Mouse (Mus musculus) midbrain, embryonic 16.5 days (tissue): ENCODE data around the gene Sumo1. TPM values are rescaled to one million over a fixed set of nuclear protein-coding genes. Genes with fewer than 3 reads are reported as not detected.
A peak's percentile ranks its signal among the peaks of the same experiment; 100 is the strongest.

Experiments
- ATAC-seq: fragments of 200-750 bp; cut with Nextera tagmentation; 2 replicates; pipeline ENCODE4 v1.8.0; 2017; ENCODE audit warnings: moderate TSS enrichment
- H3K27ac ChIP-seq: fragments of 300-500 bp; sonication (generic); 2 replicates; pipeline ENCODE4 v1.5.1; 2014; ENCODE audit warnings: mild to moderate bottlenecking, low read length, mixed read lengths
- H3K27me3 ChIP-seq: fragments of 300-500 bp; sonication (generic); 2 replicates; pipeline ENCODE4 v1.6.1; 2014; ENCODE audit warnings: low read depth, low read length, mixed read lengths; ENCODE audit not compliant: control insufficient read depth, insufficient read depth
- H3K36me3 ChIP-seq: fragments of 300-500 bp; sonication (generic); 2 replicates; pipeline ENCODE4 v1.6.1; 2014; ENCODE audit warnings: mild to moderate bottlenecking, low read length, moderate library complexity, mixed read lengths; ENCODE audit not compliant: control insufficient read depth, insufficient read depth
- H3K4me1 ChIP-seq: fragments of 300-500 bp; sonication (generic); 2 replicates; pipeline ENCODE4 v1.6.1; 2014; ENCODE audit warnings: mild to moderate bottlenecking, low read length, mixed read lengths; ENCODE audit not compliant: control insufficient read depth, insufficient read depth
- H3K4me2 ChIP-seq: fragments of 300-500 bp; sonication (generic); 2 replicates; pipeline ENCODE4 v1.6.1; 2014; ENCODE audit warnings: mild to moderate bottlenecking, low read length, mixed read lengths
- H3K4me3 ChIP-seq: fragments of 300-500 bp; sonication (generic); 2 replicates; pipeline ENCODE4 v1.5.1; 2014; ENCODE audit warnings: low read depth, mild to moderate bottlenecking, low read length, moderate library complexity, mixed read lengths
- H3K9ac ChIP-seq: fragments of 300-500 bp; sonication (generic); 2 replicates; pipeline ENCODE4 v1.6.1; 2014; ENCODE audit warnings: low read depth, low read length, mixed read lengths
- H3K9me3 ChIP-seq: fragments of 300-500 bp; sonication (generic); replicated peaks from 2 replicates; pipeline ENCODE4 v1.6.1; 2014; ENCODE audit warnings: mild to moderate bottlenecking, low read length, mixed read lengths; ENCODE audit not compliant: control insufficient read depth, poor library complexity, severe bottlenecking
- WGBS: fragments of 180-500 bp; shearing (Covaris S2); extraction: QIAGEN DNeasy Blood & Tissue Kit; methylation state at CpG from one replicate; pipeline ENCODE4 v1.1.7; 2014; 5-methylcytosine and 5-hydroxymethylcytosine counted together
- polyA plus RNA-seq: library from polyadenylated mRNA; unstranded; fragments of >200 nt; fragmentation: Nextera tagmentation; extraction: Ambion mirVana; gene quantifications from 2 replicates; pipeline ENCODE4 v1.2.1, GENCODE M21; 2015

Sumo1 gene
- polyA plus RNA-seq, 1 experiment from 2014 or later: 332 TPM

DNA sequence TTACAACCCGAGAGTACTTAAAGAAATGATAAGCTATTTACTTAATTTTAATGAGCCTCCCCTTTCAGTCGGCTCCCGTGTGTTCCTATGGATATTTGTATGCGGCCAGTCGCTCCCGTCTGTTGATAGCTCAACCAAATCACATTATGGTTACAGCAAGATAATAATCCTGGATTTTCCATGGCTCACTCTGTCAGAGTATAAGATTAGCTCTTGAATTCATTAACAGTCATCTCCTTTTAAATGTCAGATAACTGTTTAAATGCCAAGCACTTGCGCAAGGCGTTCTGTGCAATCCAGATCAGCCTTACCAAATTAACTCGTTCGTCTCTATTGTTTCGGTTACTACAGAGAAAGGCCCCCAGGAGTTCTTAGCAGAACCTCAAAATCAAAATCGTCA lies 77.8 kb downstream of the Sumo1 start:
- no peaks in the 10 kb centered on the region for H3K9me3 ChIP-seq
- H3K4me2 ChIP-seq: peak overlapping the region; percentile 42
- 5% methylated on average over 12 of the region's 12 CpGs for WGBS
- H3K36me3 ChIP-seq: no peaks in the 10 kb centered on the region
- H3K9ac ChIP-seq: no peak overlapping the region
- peak; percentile 53; the same call in 1 of the 2 replicates for ATAC-seq
- H3K27ac ChIP-seq: no peak overlapping the region
- peaks cover 8% of the 10 kb centered on the region for H3K27me3 ChIP-seq
- peaks cover 16% of the 10 kb centered on the region for H3K4me1 ChIP-seq
- H3K4me3 ChIP-seq: no peak overlapping the region

GRCm38 (mm10) chr1:59592359-59592758 lies 78.3 kb downstream of the Sumo1 start:
- Histone ChIP-seq H3K27me3 (peaks cover 5% of the 10 kb centered on the region), H3K27ac (0 out of 2 replicates have a peak overlapping the region, but pooled peaks have one; percentile 5), H3K9ac (no peak overlapping the region), H3K9me3 (no peaks in the 10 kb centered on the region), H3K36me3 (no peaks in the 10 kb centered on the region), H3K4me1 (peaks cover 16% of the 10 kb centered on the region), H3K4me3 (no peak overlapping the region), H3K4me2 (peak overlapping the region; percentile 42)
- ATAC-seq: peak; percentile 50; the same call in 1 of the 2 replicates
- 1% methylated on average over 10 of the region's 10 CpGs for WGBS

- ATAC-seq: no peak
- Histone ChIP-seq H3K9me3 (no peaks in the 10 kb centered on the region), H3K27ac (no peak overlapping the region), H3K4me3 (no peak overlapping the region), H3K9ac (no peak overlapping the region), H3K27me3 (peaks cover 3% of the 10 kb centered on the region), H3K4me2 (no peak overlapping the region), H3K4me1 (peaks cover 19% of the 10 kb centered on the region), H3K36me3 (no peaks in the 10 kb centered on the region)
- 71% methylated on average over 1 of the region's 1 CpGs for WGBS
Observed at GRCm38 (mm10) chr1:59589271-59589670, 81.4 kb downstream of the Sumo1 start.

DNA sequence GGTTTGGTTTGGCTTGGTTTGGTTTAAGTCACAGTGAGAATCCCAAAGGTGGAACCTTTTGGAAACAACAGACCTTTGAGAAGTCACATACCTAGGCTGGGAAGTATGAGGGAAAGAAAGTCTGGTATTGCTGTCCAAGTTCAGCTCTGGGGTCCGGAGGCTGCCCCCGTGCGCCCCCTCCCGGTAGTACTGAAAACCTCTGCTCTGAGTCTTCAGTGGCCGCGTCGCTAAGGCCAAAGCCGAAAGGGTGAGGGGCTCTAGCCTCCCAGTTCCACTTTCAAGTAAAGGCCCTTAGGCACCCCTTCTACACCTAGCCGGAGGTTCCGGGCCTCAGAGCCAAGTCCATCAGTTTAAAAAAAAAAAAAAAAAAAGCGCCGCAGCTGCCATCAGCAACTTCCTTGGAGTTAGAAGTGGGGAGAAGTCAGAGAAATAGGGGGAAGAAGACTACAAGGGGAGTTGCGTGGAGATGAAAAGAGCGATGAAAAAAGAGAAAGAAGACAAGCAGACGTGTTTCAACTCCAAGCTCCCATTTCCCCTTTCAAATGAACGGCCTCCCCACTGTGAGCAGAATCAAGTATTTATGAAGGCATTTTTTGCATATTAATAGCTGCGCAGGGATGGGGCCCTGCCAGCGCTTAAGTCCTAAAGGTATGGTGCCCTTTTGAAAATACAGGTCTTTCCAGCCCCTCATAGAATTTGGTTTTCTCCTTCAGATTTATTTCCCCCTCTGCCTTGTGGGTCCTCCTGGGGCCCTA lies 85.8 kb downstream of the Sumo1 start:
- Histone ChIP-seq H3K9ac (no peak overlapping the region), H3K9me3 (no peaks in the 10 kb centered on the region), H3K4me1 (peaks cover 3% of the 10 kb centered on the region), H3K4me2 (peak overlapping the region; percentile 42), H3K27ac (no peak overlapping the region), H3K27me3 (no peaks in the 10 kb centered on the region), H3K36me3 (no peaks in the 10 kb centered on the region), H3K4me3 (no peak overlapping the region)
- 6% methylated on average over 17 of the region's 18 CpGs for WGBS
- peak; percentile 67 for ATAC-seq

- no peaks in the 10 kb centered on the region for H3K36me3 ChIP-seq
- no peaks in the 10 kb centered on the region for H3K9me3 ChIP-seq
- 84% methylated on average over 3 of the region's 3 CpGs for WGBS
- H3K27me3 ChIP-seq: no peaks in the 10 kb centered on the region
- H3K4me1 ChIP-seq: peaks cover 5% of the 10 kb centered on the region
- ATAC-seq: no peak
- no peak overlapping the region for H3K27ac ChIP-seq
- no peak overlapping the region for H3K9ac ChIP-seq
- H3K4me3 ChIP-seq: no peak overlapping the region
- H3K4me2 ChIP-seq: no peak overlapping the region
Observed at GRCm38 (mm10) chr1:59580880-59581279, 89.8 kb downstream of the Sumo1 start.

DNA sequence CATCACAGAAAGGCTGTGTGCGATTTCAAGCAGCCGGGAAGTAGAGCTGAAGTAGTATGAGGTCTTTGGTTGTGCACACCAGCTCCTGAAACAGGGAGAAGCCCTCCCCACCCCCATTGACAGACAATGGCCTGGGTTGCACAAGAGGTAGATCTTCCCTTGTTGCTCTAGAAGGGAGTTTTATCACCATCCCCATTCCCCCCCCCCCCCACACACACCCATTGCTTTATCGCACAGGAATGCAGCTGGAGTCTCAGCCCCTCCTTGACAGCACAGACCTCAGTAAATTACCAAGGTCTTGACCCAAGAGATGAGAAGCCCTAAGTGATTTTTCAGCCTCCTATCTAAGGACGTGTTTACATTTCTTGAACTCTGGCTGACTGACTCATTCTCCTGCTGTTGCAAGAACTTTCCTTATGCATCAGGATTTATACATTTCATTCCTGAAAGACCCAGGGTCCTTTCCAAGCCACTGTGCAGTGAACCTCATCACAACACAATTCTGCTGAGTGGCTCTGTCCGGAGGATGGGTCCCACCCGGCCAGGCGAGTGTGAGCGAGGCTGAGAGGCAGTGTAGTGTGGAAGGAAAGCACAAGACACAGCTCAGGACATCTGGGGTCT lies 90.4 kb downstream of the Sumo1 start:
- Histone ChIP-seq H3K36me3 (no peaks in the 10 kb centered on the region), H3K9ac (no peak overlapping the region), H3K9me3 (no peaks in the 10 kb centered on the region), H3K27ac (no peak overlapping the region), H3K4me2 (no peak overlapping the region), H3K4me3 (no peak overlapping the region), H3K4me1 (peaks cover 5% of the 10 kb centered on the region), H3K27me3 (no peaks in the 10 kb centered on the region)
- no peak for ATAC-seq
- 66% methylated on average over 8 of the region's 8 CpGs for WGBS

DNA sequence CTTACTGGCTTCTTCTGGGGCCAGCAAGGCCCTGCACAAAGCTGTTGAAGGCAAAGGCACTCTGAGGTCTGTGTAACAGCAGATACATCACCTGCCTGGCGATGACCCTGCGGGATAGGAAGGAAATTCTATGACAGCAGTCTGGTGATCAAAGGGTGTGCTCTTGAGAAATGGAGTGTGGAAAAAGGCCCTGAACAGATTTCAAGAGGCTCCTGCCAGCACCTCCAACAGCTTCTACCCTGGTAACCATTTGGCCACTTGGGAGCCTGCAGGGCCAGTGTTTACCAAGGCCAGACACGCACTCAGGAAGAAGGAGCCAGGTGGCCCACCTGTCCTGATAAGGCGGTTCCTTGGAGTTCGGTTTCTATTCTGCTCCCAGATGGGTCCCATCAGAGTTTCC lies 91.3 kb downstream of the Sumo1 start:
- no peaks in the 10 kb centered on the region for H3K27me3 ChIP-seq
- WGBS: 89% methylated on average over 5 of the region's 5 CpGs
- ATAC-seq: no peak

DNA sequence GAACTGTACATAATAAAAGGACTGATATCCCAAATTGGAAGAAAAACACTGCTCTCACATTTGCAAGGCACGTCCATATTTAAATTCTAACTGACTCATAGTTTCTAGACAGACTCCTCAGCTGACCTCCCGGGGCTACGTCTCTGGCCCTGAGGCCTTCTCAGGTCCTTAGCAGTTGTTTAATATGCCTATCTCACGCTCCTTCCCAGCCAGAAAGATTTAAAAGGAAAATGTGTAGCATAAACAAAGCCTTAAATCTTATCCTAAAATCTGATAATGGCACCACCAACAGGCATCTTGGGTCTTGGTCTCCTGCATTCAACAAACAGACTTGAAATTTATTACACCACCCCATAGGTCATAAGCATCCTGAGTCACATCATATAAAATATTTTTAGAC lies 91.9 kb downstream of the Sumo1 start:
- H3K27me3 ChIP-seq: no peaks in the 10 kb centered on the region
- H3K9me3 ChIP-seq: no peaks in the 10 kb centered on the region
- WGBS: 72% methylated on average over 4 of the region's 4 CpGs
- ATAC-seq: no peak
- H3K4me1 ChIP-seq: peaks cover 13% of the 10 kb centered on the region
- H3K36me3 ChIP-seq: no peaks in the 10 kb centered on the region
- H3K4me3 ChIP-seq: no peak overlapping the region
- no peak overlapping the region for H3K9ac ChIP-seq
- no peak overlapping the region for H3K27ac ChIP-seq
- H3K4me2 ChIP-seq: no peak overlapping the region

More for the DNA sequence above, 91.3 kb downstream of the Sumo1 start:
- Histone ChIP-seq H3K27ac (no peak overlapping the region), H3K4me1 (peaks cover 7% of the 10 kb centered on the region), H3K9ac (no peak overlapping the region), H3K4me3 (no peak overlapping the region), H3K4me2 (no peak overlapping the region), H3K9me3 (no peaks in the 10 kb centered on the region), H3K36me3 (no peaks in the 10 kb centered on the region)
